Mouse (Mus musculus): Measurements from ENCODE around the gene Defa2.
"Not testable (repeated sequence)": the region's sequence is repeated elsewhere in the genome, so short reads cannot be mapped to it uniquely, and the experiment has no call there.

Defa2 gene

DNA sequence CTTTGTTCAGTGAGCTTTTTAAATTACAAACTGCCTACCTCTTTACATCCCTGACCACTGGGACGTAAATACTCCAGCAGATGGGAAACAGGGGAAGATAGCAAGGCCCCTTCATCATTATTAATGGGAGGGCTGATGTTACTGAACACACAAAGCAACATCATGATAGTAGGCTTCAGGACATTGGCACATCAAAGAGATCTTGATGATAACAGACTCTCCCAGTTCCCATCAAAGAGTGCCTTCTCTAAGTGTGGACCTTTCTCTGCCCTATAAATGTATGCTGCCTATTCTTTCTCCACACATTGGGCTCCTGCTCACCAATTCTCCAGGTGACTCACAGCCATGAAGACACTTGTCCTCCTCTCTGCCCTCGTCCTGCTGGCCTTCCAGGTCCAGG, at the start of gene Defa2:
Gene Defa2, plus strand, starts transcription at position 301 of the 400 bp plus-strand sequence.
- in situ Hi-C loops (cut with MboI; ENCODE audit: low pct_unique_long_range_greater_than_20kb in 1 of 2, low sequenced_read_pairs in 2 of 2, unreplicated experiment in 1 of 2): not testable (repeated sequence)

GRCm38 (mm10) chr8:21391511-21391910, 13.2 kb downstream of the Defa2 start, which contains the start of gene Defa33:
Gene Defa33 (plus strand): TSS chr8:21391811.
- in situ Hi-C loops (cut with MboI; ENCODE audit: low pct_unique_long_range_greater_than_20kb in 1 of 2, low sequenced_read_pairs in 2 of 2, unreplicated experiment in 1 of 2): not testable (repeated sequence)

- in situ Hi-C loops (cut with MboI; ENCODE audit: low pct_unique_long_range_greater_than_20kb in 1 of 2, low sequenced_read_pairs in 2 of 2, unreplicated experiment in 1 of 2): not testable (repeated sequence)
Observed at GRCm38 (mm10) chr8:21427111-21427510, 48.8 kb downstream of the Defa2 start, which contains the start of gene Defa36. Gene Defa36 (plus strand): TSS chr8:21427411.

All from mouse embryonic stem cell (cell line).